Mouse (Mus musculus): ENCODE data around the gene Cox8b.

DNA sequence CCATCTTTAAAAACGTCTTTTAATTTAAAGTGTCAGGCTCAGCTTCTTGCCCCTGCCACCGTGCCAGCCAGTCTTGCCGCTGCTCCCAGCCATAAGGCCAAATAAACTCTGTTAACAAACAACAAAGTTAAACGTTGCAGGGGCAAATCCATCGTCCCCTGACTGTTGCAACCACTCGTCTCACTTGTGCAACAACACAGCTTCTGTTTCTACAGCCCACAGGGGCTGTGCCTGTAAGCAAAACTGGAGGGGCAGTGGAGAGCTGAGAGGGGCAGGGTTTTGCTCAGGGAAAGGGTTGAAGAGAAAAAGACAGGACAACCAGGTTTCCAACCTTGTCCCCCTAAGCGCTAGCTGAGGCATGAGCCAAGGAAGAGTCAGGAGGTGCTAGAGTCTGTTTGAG is 7.9 kb upstream of the Cox8b start:
- no peak for TF ChIP-seq CTCF (IDR thresholded peaks at IDR 0.05; ENCODE audit: extremely low read depth, insufficient read depth, insufficient read length, insufficient replicate concordance)
- TF ChIP-seq POLR2A (IDR thresholded peaks at IDR 0.05; ENCODE audit: low read depth, low read length): no peak

Data from spleen, adult 2 months (tissue).